Mouse (Mus musculus): Measurements from ENCODE around the gene Erc2. TPM values are rescaled to one million over a fixed set of nuclear protein-coding genes. Genes with fewer than 3 reads are reported as not detected.

The Erc2 gene
- total RNA-seq, 2 experiments from 2014 or later: 203 to 224 TPM

DNA sequence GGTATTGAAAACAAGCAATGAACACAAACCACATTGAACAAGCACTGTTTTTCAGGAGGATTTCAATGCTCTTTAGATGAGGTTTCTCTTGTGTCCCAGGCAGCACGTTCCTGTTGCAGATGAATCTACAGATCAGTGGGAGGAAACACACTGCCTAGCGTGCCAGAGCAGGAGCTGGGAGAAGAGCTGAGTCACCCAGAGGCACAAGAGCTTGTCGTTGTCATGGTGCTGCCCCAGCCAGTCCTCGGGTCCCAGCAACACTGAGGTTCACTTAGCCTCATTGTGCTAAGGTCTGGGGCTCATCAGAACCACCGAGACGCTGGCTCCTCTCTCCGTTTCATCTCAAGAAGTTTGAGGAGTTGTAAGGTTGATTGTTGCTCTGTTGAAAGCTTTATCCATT lies 188.6 kb downstream of the Erc2 start:
- H3K4me3 ChIP-seq: no peak overlapping the region
- peak in 1 of 2 experiments; percentile 40 for DNase-seq (ENCODE audit: extremely low spot score in 1 of 2, low spot score in 2 of 2)
- no peak for TF ChIP-seq CTCF (IDR thresholded peaks at IDR 0.05)
- peak overlapping the region; percentile 44; the same call in 1 of the 2 replicates for H3K27ac ChIP-seq
- intact Hi-C loops (cut with DNase I): no loop called here

- no peak for TF ChIP-seq CTCF (IDR thresholded peaks at IDR 0.05)
- no peak overlapping the region for H3K27ac ChIP-seq
- intact Hi-C loops (cut with DNase I): no loop called here
- DNase-seq (ENCODE audit: extremely low spot score in 1 of 2, low spot score in 2 of 2): no peak
- H3K4me3 ChIP-seq: no peak overlapping the region
Observed at GRCm38 (mm10) chr14:27811649-27812048, 189.4 kb downstream of the Erc2 start.

DNA sequence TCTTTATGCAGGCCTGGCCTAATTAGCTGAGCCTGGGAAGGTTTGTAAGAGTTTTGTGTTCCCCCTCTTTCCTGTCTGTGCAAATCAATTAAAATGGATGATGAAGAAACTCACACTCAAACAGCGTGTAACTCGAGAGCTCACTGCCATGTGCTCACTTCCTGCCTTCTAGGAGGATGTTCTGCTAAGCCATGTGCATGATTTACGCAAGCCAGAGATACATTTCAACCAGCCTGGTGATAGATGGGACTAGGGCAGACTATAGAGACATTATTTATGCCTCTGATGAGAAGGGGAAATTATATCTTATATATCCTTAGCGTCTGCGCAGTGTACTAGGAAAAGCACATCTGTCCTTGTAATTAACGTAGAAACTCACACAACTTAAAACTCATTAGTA lies 193.5 kb downstream of the Erc2 start:
- no peak for DNase-seq (ENCODE audit: extremely low spot score in 1 of 2, low spot score in 2 of 2)
- Histone ChIP-seq H3K27ac (no peak overlapping the region), H3K4me3 (no peak overlapping the region)
- no peak for TF ChIP-seq CTCF (IDR thresholded peaks at IDR 0.05)
- intact Hi-C loops (cut with DNase I): loop anchor here (5.0 kb wide), 2 partner anchors 47 to 67 kb away; no protein-coding TSS in a partner anchor

DNA sequence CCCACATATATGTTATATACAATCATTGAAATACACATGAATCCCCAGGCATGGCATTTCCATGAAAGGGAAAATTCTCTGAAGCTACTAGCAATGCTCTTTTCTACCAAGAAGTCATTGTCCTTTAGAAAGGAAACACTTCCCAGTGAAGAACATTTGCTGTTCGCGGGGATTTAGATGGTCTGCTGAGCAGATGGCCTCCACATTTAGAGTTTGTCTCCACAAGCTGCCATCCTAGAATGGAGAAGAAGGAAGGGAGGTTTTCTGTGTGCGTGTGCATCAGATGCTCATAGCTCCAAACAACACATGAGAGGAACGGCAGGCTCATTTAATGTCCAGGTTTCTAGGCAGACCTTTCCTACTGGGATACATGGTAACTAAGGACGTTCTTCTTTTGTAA lies 196.8 kb downstream of the Erc2 start:
- no peak for TF ChIP-seq CTCF (IDR thresholded peaks at IDR 0.05)

DNA sequence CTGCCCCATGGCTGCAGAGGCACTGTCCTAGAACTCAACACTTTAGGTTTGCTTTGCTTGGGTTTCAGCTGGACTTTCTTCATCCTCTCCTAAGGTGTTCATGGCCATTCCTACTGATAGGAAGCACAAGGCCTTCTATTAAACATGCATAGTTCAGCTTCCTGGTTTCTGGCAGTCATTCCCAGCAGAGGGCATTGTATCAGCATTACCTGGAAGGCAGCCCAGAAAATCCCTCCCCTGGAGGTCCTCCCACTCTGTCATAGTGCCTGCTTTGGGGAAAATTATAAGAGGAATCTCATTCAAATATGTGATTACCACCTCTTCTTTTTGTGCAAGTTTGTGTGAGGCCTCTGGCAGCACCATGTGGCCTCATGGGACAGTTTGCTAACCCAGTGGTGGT lies 199.6 kb downstream of the Erc2 start:
- DNase-seq (ENCODE audit: extremely low spot score in 1 of 2, low spot score in 2 of 2): no peak
- no peak overlapping the region for H3K4me3 ChIP-seq
- no peak overlapping the region for H3K27ac ChIP-seq
- intact Hi-C loops (cut with DNase I): no loop called here
- TF ChIP-seq CTCF (IDR thresholded peaks at IDR 0.05): no peak

More for the DNA sequence above, 196.8 kb downstream of the Erc2 start:
- Histone ChIP-seq H3K4me3 (no peak overlapping the region), H3K27ac (peak overlapping the region; percentile 61)
- no peak for DNase-seq (ENCODE audit: extremely low spot score in 1 of 2, low spot score in 2 of 2)
- intact Hi-C loops (cut with DNase I): loop anchor here (5.0 kb wide), 2 partner anchors 43 to 63 kb away; no protein-coding TSS in a partner anchor

GRCm38 (mm10) chr14:27822566-27822965 lies 200.3 kb downstream of the Erc2 start:
- DNase-seq (ENCODE audit: extremely low spot score in 1 of 2, low spot score in 2 of 2): no peak
- intact Hi-C loops (cut with DNase I): no loop called here
- H3K4me3 ChIP-seq: no peak overlapping the region
- no peak for TF ChIP-seq CTCF (IDR thresholded peaks at IDR 0.05)
- no peak overlapping the region for H3K27ac ChIP-seq

DNA sequence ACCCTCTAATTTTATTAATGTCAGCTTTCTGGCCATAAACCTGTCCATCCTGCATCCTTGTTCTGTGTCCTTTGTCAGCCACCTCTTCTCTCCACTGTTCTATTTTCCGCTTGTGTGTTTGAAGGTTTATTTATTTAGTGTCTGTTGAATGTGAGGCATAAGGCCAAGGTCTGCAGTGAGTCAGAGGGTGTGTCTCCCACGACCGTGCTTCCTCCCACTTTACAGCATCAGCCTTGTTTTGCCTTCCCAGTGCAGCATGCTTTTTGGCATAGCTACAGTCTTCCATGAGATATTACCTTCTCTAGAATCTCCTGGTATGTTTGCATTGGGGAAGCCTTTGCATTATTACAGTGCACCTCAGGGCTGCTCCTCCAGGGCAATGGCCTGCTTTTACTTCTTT lies 200.8 kb downstream of the Erc2 start:
- no peak for TF ChIP-seq CTCF (IDR thresholded peaks at IDR 0.05)
- no peak overlapping the region for H3K4me3 ChIP-seq
- DNase-seq (ENCODE audit: extremely low spot score in 1 of 2, low spot score in 2 of 2): no peak
- no peak overlapping the region for H3K27ac ChIP-seq
- intact Hi-C loops (cut with DNase I): no loop called here

DNA sequence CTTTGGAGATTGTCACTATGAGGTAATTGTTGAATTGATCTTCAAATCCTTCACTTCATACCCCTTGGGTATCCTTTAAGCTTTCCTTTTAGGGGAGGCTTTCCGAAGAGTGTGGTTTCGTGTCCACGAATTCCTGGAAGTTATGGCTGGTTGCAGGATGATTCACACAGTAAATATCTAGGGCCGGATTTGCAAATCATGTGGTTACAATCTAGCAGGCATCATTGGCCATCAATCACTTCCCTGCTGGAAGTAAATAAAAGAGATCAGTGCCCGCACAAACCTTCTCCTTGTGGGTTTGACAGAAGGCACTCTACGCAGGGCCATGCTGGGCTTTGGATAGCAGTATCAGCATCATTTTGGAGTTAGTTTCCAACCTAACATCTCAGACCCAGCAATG lies 201.7 kb downstream of the Erc2 start:
- DNase-seq (ENCODE audit: extremely low spot score in 1 of 2, low spot score in 2 of 2): no peak
- H3K4me3 ChIP-seq: no peak overlapping the region
- H3K27ac ChIP-seq: 0 out of 2 replicates have a peak overlapping the region, but pooled peaks have one; percentile 15
- TF ChIP-seq CTCF (IDR thresholded peaks at IDR 0.05): no peak
- intact Hi-C loops (cut with DNase I): no loop called here

GRCm38 (mm10) chr14:27826829-27827228 lies 204.6 kb downstream of the Erc2 start:
- Histone ChIP-seq H3K4me3 (no peak overlapping the region), H3K27ac (no peak overlapping the region)
- intact Hi-C loops (cut with DNase I): no loop called here
- DNase-seq (ENCODE audit: extremely low spot score in 1 of 2, low spot score in 2 of 2): no peak
- no peak for TF ChIP-seq CTCF (IDR thresholded peaks at IDR 0.05)

- intact Hi-C loops (cut with DNase I): no loop called here
- no peak for TF ChIP-seq CTCF (IDR thresholded peaks at IDR 0.05)
- Histone ChIP-seq H3K27ac (no peak overlapping the region), H3K4me3 (no peak overlapping the region)
- DNase-seq (ENCODE audit: extremely low spot score in 1 of 2, low spot score in 2 of 2): no peak
Observed at GRCm38 (mm10) chr14:27828089-27828488, 205.9 kb downstream of the Erc2 start.

GRCm38 (mm10) chr14:27832196-27832595 lies 210.0 kb downstream of the Erc2 start:
- no peak for DNase-seq (ENCODE audit: extremely low spot score in 1 of 2, low spot score in 2 of 2)
- no peak overlapping the region for H3K4me3 ChIP-seq
- H3K27ac ChIP-seq: no peak overlapping the region
- TF ChIP-seq CTCF (IDR thresholded peaks at IDR 0.05): no peak
- intact Hi-C loops (cut with DNase I): no loop called here

- intact Hi-C loops (cut with DNase I): no loop called here
- TF ChIP-seq CTCF (IDR thresholded peaks at IDR 0.05): no peak
- Histone ChIP-seq H3K27ac (no peak overlapping the region), H3K4me3 (no peak overlapping the region)
- no peak for DNase-seq (ENCODE audit: extremely low spot score in 1 of 2, low spot score in 2 of 2)
Observed at GRCm38 (mm10) chr14:27835351-27835750, 213.1 kb downstream of the Erc2 start.

- no peak for DNase-seq (ENCODE audit: extremely low spot score in 1 of 2, low spot score in 2 of 2)
- no peak for TF ChIP-seq CTCF (IDR thresholded peaks at IDR 0.05)
- Histone ChIP-seq H3K27ac (no peak overlapping the region), H3K4me3 (no peak overlapping the region)
- intact Hi-C loops (cut with DNase I): no loop called here
Observed at GRCm38 (mm10) chr14:27837601-27838105, 215.4 kb downstream of the Erc2 start.

All from left cerebral cortex, adult 2 months (tissue).